Mouse (Mus musculus): ENCODE measurements around the gene Mrgprh. TPM values are rescaled to one million over a fixed set of nuclear protein-coding genes. Genes with fewer than 3 reads are reported as not detected.

The Mrgprh gene
- polyA plus RNA-seq, 1 experiment, result not detected

DNA sequence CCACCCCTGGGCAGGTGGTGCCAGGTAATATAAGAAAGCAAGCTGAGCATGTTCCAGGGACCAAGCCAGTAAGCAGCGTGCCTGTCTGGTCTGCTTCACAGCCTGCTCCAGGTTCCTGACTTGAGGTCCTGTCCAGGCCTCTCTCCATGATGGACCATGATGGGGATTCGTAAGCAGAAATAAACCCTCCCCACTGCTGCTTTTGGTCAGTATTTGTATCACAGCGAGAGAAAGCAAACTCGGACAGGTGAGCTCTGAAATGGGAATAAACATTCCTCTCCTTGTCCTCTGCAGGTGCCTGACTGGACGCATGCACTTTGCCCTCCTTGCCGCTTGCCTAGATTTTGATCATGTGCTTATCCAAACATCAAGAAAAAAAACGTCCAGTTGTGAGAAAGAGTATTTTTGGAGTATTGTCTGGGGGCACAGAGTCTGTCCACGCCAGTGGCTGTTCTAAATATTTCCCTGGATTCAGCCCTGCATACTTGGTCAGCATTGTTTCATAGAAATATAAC, 16.8 kb upstream of the Mrgprh start:
- Histone ChIP-seq H3K4me3 (ENCODE audit: insufficient read depth, low read depth, low read length) (no peak overlapping the region), H3K27ac (ENCODE audit: insufficient read depth, low read depth, low read length) (no peak overlapping the region), H3K4me1 (ENCODE audit: control insufficient read depth, insufficient read depth, low read length) (peaks cover 9% of the 10 kb centered on the region; the same call in 1 of the 2 replicates)
- TF ChIP-seq POLR2A (IDR thresholded peaks at IDR 0.05; ENCODE audit: insufficient read depth, low read depth, low read length) (no peak), CTCF (IDR thresholded peaks at IDR 0.05; ENCODE audit: insufficient read depth, low read depth, low read length) (no peak)
- WGBS, result 83% methylated on average over 8 of the region's 8 CpGs

DNA sequence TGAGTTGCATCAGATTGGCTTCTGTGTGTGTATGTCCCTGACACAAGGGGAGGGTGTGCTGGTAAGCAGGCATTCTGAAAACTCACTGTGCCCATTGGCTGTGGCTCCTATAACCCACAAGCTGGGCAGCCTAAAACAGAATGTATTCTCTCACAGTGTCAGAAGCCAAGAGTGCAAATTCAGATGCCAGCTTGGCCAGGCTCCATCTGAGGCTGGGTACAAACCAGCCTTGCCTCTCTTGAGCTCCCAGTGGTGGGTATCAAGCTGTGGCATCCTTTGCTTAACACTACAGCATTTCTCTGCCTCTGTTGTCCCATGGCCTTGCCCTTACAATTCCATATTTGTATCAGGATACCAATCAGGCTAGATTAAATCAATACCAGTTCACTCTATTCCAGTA, 11.7 kb upstream of the Mrgprh start:
- H3K4me1 ChIP-seq (ENCODE audit: control insufficient read depth, insufficient read depth, low read length), result peaks cover 4% of the 10 kb centered on the region
- TF ChIP-seq CTCF (IDR thresholded peaks at IDR 0.05; ENCODE audit: insufficient read depth, low read depth, low read length), result no peak
- no peak for TF ChIP-seq POLR2A (IDR thresholded peaks at IDR 0.05; ENCODE audit: insufficient read depth, low read depth, low read length)
- H3K27ac ChIP-seq (ENCODE audit: insufficient read depth, low read depth, low read length), result no peak overlapping the region
- no peak overlapping the region for H3K4me3 ChIP-seq (ENCODE audit: insufficient read depth, low read depth, low read length)

DNA sequence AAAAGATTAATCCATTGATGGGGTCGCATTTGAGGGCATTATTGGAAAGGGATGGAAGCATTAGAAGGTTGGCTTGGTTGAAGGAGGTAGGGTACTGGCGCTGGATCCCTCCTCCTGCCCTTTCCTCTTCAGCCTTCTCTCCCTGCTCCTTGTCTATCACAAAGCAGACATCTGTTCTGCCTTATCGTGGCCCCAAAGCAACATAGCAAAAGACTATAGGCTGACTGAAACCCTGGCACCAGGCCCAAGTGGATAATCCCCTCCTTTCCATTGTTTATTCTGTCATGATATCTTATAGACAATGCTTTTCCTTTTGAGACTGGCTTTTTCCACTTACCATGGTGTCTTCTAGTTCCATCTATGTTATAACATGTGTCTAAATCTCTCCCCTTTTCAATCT, 10.4 kb upstream of the Mrgprh start:
- Histone ChIP-seq H3K27ac (ENCODE audit: insufficient read depth, low read depth, low read length) (no peak overlapping the region), H3K4me1 (ENCODE audit: control insufficient read depth, insufficient read depth, low read length) (peaks cover 4% of the 10 kb centered on the region), H3K4me3 (ENCODE audit: insufficient read depth, low read depth, low read length) (no peak overlapping the region)
- 58% methylated on average over 3 of the region's 3 CpGs for WGBS
- TF ChIP-seq POLR2A (IDR thresholded peaks at IDR 0.05; ENCODE audit: insufficient read depth, low read depth, low read length), result no peak

DNA sequence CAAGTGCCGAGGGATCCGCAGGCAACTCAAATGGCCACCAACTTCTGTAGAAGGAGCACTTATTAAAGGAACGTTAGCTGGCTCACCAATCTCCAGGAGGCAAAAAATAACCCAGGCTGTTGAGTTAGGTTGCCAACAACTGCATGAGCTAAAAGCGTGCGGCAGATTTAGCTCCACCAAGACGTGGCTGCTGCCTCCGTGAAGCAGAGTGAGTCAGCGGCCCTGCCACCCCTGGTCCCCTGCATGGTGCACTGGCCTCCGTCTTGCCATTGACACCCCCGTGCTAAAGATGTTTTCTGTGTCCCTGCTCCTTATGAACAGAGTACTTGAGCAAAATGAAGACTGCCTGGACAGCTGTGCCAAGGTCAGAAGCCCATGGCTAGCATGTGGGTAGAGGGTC, 9.0 kb upstream of the Mrgprh start:
- H3K27ac ChIP-seq (ENCODE audit: insufficient read depth, low read depth, low read length), result peak overlapping the region; percentile 52
- 27% methylated on average over 10 of the region's 10 CpGs for WGBS
- no peak for TF ChIP-seq POLR2A (IDR thresholded peaks at IDR 0.05; ENCODE audit: insufficient read depth, low read depth, low read length)
- TF ChIP-seq CTCF (IDR thresholded peaks at IDR 0.05; ENCODE audit: insufficient read depth, low read depth, low read length), result no peak

DNA sequence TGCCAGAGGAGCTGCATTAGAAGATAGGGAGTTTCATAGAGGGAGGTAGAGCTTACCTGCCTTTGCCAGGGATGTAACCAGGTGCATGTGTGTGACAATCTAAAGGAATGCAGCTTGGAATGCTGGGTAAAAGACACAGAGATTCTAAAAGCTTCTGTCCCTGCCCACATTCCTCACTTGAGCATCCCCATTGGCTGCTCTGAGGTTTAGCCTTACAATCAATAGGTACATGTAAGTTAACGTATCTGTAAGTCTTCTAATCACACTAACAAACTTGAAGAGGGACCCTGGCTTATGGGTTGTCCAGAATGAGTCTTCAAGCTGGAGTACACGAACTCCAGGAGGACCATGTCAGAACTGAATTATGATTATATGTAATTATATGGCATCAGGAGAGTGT, 7.8 kb upstream of the Mrgprh start, which contains the start of gene Mas1:
Mas1 (minus strand) TSS at position 101 of the 400 bp plus-strand sequence.
- 54% methylated on average over 2 of the region's 2 CpGs for WGBS
- Histone ChIP-seq H3K4me1 (ENCODE audit: control insufficient read depth, insufficient read depth, low read length) (peaks cover 20% of the 10 kb centered on the region), H3K27ac (ENCODE audit: insufficient read depth, low read depth, low read length) (peak within 1 kb of the TSS; percentile 52), H3K4me3 (ENCODE audit: insufficient read depth, low read depth, low read length) (no peak within 1 kb of the TSS)
- TF ChIP-seq CTCF (IDR thresholded peaks at IDR 0.05; ENCODE audit: insufficient read depth, low read depth, low read length), result no peak
- TF ChIP-seq POLR2A (IDR thresholded peaks at IDR 0.05; ENCODE audit: insufficient read depth, low read depth, low read length), result no peak

More for the DNA sequence above, 9.0 kb upstream of the Mrgprh start:
- H3K4me3 ChIP-seq (ENCODE audit: insufficient read depth, low read depth, low read length), result no peak overlapping the region
- H3K4me1 ChIP-seq (ENCODE audit: control insufficient read depth, insufficient read depth, low read length), result peaks cover 14% of the 10 kb centered on the region

DNA sequence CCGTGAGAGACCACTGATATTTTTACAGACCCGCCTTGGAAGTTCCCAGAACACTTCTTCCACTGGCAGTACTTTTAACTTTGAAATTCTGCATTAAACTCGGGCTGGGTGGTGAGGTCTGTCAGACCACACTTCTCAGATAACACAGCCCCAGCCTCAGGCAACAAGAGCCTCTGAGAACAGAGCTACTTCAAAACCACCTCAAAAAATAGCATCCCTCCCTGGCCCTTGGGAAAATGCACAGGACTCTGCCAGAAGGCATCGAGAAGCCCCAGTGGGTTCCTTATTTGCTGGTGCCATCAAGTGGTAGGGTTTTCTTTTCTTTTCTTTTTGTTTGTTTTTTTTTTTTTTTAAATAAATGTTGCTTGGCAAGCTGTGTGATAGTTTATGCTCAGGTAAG, 7.2 kb upstream of the Mrgprh start:
- WGBS, result 27% methylated on average over 4 of the region's 4 CpGs
- TF ChIP-seq CTCF (IDR thresholded peaks at IDR 0.05; ENCODE audit: insufficient read depth, low read depth, low read length), result no peak
- no peak for TF ChIP-seq POLR2A (IDR thresholded peaks at IDR 0.05; ENCODE audit: insufficient read depth, low read depth, low read length)
- no peak overlapping the region for H3K4me3 ChIP-seq (ENCODE audit: insufficient read depth, low read depth, low read length)
- H3K27ac ChIP-seq (ENCODE audit: insufficient read depth, low read depth, low read length), result no peak overlapping the region
- peaks cover 20% of the 10 kb centered on the region for H3K4me1 ChIP-seq (ENCODE audit: control insufficient read depth, insufficient read depth, low read length)

DNA sequence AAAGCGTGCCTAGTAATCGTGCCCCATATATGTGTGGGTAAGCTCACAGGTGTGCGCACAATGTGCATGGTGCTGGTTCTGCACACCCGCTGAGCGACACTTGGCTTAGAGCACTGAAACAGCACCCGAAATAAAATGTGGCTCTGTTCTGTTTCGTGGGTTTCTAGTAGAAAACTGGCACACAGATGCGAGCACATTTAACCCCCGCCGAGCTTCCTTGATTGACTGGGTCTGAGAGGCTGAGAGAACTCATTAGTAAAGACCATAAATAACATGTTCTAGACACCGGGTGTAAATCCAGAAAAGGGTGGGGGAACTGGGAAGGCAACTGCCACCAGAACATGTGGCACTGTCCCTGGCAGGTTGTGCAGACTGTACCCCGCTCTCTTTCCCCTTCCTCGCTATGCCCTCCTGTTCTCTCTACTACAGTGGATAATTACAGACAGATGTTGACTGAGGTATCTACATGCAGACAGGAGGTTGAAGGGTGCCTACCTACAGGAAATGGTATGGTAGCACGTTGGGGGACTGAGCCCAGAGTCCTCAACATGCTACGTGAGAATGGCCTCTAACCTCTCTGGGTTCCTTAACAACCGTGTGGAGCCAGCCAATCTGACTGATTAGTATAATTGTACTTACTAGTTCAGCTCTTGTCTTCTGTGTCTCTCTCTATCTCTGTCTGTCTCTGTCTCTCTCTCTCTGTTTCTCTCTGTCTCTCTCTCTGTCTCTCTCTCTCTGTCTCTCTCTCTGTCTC, 3.4 kb upstream of the Mrgprh start:
- Histone ChIP-seq H3K4me1 (ENCODE audit: control insufficient read depth, insufficient read depth, low read length) (peaks cover 16% of the 10 kb centered on the region), H3K27ac (ENCODE audit: insufficient read depth, low read depth, low read length) (no peak overlapping the region), H3K4me3 (ENCODE audit: insufficient read depth, low read depth, low read length) (0 out of 2 replicates have a peak overlapping the region, but pooled peaks have one; percentile 4)
- TF ChIP-seq POLR2A (IDR thresholded peaks at IDR 0.05; ENCODE audit: insufficient read depth, low read depth, low read length), result no peak
- TF ChIP-seq CTCF (IDR thresholded peaks at IDR 0.05; ENCODE audit: insufficient read depth, low read depth, low read length), result no peak
- WGBS, result 28% methylated on average over 16 of the region's 16 CpGs

DNA sequence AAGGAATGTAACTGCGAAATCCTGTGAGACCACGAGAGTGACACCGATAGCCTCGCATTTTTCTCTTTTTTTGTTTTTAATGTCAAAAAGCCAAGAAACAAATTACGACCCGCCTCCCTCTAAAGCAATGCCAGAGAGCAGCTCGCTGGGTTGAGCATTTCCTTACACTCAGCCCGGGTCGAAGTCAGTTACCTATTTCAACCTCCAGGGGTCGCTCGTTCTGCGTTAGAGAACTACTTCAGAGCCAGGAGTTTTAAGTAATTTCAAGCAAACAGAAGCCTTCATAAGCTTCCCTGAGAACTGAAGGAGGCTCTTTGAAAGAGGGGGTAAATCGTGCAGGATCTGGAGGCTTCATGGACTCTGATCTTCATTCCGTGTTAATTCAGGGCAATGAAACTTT, 4.3 kb downstream of the Mrgprh start:
- WGBS, result 1% methylated on average over 14 of the region's 14 CpGs
- Histone ChIP-seq H3K4me1 (ENCODE audit: control insufficient read depth, insufficient read depth, low read length) (peaks cover 4% of the 10 kb centered on the region), H3K27ac (ENCODE audit: insufficient read depth, low read depth, low read length) (no peak overlapping the region), H3K4me3 (ENCODE audit: insufficient read depth, low read depth, low read length) (no peak overlapping the region)
- TF ChIP-seq CTCF (IDR thresholded peaks at IDR 0.05; ENCODE audit: insufficient read depth, low read depth, low read length) (no peak), POLR2A (IDR thresholded peaks at IDR 0.05; ENCODE audit: insufficient read depth, low read depth, low read length) (no peak)

DNA sequence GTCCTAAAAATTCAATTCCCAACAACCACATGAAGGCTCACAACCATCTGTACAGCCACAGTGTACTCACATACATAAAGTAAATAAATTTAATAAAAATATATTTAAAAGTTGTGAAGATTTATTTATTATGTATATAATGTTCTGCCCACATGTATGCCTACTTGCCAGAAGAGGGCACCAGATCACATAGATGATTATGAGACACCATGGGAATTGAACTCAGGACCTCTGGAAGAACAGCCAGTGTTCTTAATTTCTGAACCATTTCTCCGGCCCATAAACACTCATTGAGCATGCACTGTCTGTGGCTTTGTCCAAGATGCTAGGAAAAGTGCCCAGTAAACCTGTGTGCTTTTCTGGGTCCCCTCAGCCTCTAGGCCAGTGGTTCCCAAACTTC, 5.4 kb downstream of the Mrgprh start:
- H3K27ac ChIP-seq (ENCODE audit: insufficient read depth, low read depth, low read length), result no peak overlapping the region
- H3K4me3 ChIP-seq (ENCODE audit: insufficient read depth, low read depth, low read length), result no peak overlapping the region
- H3K4me1 ChIP-seq (ENCODE audit: control insufficient read depth, insufficient read depth, low read length), result peaks cover 4% of the 10 kb centered on the region
- TF ChIP-seq POLR2A (IDR thresholded peaks at IDR 0.05; ENCODE audit: insufficient read depth, low read depth, low read length) (no peak), CTCF (IDR thresholded peaks at IDR 0.05; ENCODE audit: insufficient read depth, low read depth, low read length) (no peak)
- 74% methylated on average over 1 of the region's 1 CpGs for WGBS
